Mouse (Mus musculus) cerebellum, adult 2 months (tissue): ENCODE measurements around the gene Enoph1.

Experiments
- CTCF ChIP-seq: fragments of 200-500 bp; IDR thresholded peaks from 2 replicates; pipeline ENCODE4 v1.5.1; 2011; ENCODE audit warnings: low read depth, mild to moderate bottlenecking, control low read depth, low read length, moderate library complexity, borderline replicate concordance; ENCODE audit not compliant: insufficient read depth
- POLR2A ChIP-seq: fragments of 200-500 bp; IDR thresholded peaks from 2 replicates; pipeline ENCODE4 v1.6.1; 2011; ENCODE audit warnings: low read length, control low read depth, borderline replicate concordance; ENCODE audit not compliant: insufficient read depth

GRCm38 (mm10) chr5:100047871-100048270, 8.1 kb downstream of the Enoph1 start:
- TF ChIP-seq CTCF (no peak), POLR2A (no peak)
